Mouse (Mus musculus) left cerebral cortex, adult 8-10 months (tissue): ENCODE results near the gene Lim2. TPM values are rescaled to one million over a fixed set of nuclear protein-coding genes. Genes with fewer than 3 reads are reported as not detected.

Source experiments
- microRNA-seq, 2 experiments: library from miRNA; unstranded; fragments of <30 nt; microRNA quantifications; one replicate each; pipeline ENCODE4 v1.2.0; 2022
- total RNA-seq, 4 experiments: library from RNA; stranded (reverse); gene quantifications; 2 replicates each; pipeline ENCODE4 v1.2.4; 2022

Gene Lim2
- total RNA-seq, 4 experiments from 2014 or later, result not detected

Small RNAs within 50 kb of the gene (microRNA-seq; reads per million reads assigned to microRNA genes)
- gene Mir7051, result 0.44 to 1.1 reads per million in 2 experiments

Other genes with a start within 250 kb of the Lim2 start
- 10 to 100 TPM; 17.8 to 22.0 (median 20.3) TPM for gene Zfp715, start 114.4 kb upstream of the Lim2 start, total RNA-seq
- gene Siglecf, start 76.3 kb upstream of the Lim2 start, total RNA-seq, result 1 to 10 TPM in 2 of 4 experiments, under 1 TPM in 2; 0.46 to 2.1 (median 1.4) TPM
- under 1 TPM in 3 of 4 experiments, not detected in 1; 0.07 to 0.84 (median 0.13) TPM for gene Siglecg, start 19.5 kb upstream of the Lim2 start, total RNA-seq
- gene Nkg7, start 9.4 kb downstream of the Lim2 start, total RNA-seq, result not detected
- gene Cldnd2, start 13.1 kb downstream of the Lim2 start, total RNA-seq, result not detected
- gene Etfb, start 16.4 kb downstream of the Lim2 start, total RNA-seq, result 10 to 100 TPM; 52.0 to 61.0 (median 58.8) TPM
- gene Gm45233, start 16.5 kb downstream of the Lim2 start, total RNA-seq, result 1 to 10 TPM in 1 of 4 experiments, under 1 TPM in 1, not detected in 2; 0.64 to 2.2 TPM
- 1 to 10 TPM; 1.4 to 2.3 (median 2.0) TPM for gene Vsig10l, start 35.5 kb downstream of the Lim2 start, total RNA-seq
- gene Iglon5, start 62.4 kb downstream of the Lim2 start, total RNA-seq, result 10 to 100 TPM; 24.9 to 27.1 (median 25.8) TPM
- not detected for gene 4931406B18Rik, start 78.3 kb downstream of the Lim2 start, total RNA-seq
- gene Cd33, start 116.8 kb downstream of the Lim2 start, total RNA-seq, result 10 to 100 TPM in 1 of 4 experiments, 1 to 10 TPM in 3; 5.0 to 11.8 (median 7.3) TPM
- gene Zfp658, start 134.6 kb downstream of the Lim2 start, total RNA-seq, result 1 to 10 TPM; 3.8 to 6.1 (median 4.7) TPM
- 10 to 100 TPM; 17.8 to 18.8 (median 18.2) TPM for gene Zfp719, start 151.9 kb downstream of the Lim2 start, total RNA-seq
- under 1 TPM; 0.26 to 0.35 (median 0.29) TPM for gene Zfp819, start 179.5 kb downstream of the Lim2 start, total RNA-seq
- gene Ceacam18, start 207.0 kb downstream of the Lim2 start, total RNA-seq, result not detected
- gene Siglece, start 232.5 kb downstream of the Lim2 start, total RNA-seq, result 1 to 10 TPM; 1.1 to 1.3 (median 1.3) TPM
- gene Ctu1, start 244.3 kb downstream of the Lim2 start, total RNA-seq, result 1 to 10 TPM; 7.9 to 9.9 (median 9.3) TPM